8 mouse cellular contexts compared by ENCODE assay signal in the genomic region with DNA sequence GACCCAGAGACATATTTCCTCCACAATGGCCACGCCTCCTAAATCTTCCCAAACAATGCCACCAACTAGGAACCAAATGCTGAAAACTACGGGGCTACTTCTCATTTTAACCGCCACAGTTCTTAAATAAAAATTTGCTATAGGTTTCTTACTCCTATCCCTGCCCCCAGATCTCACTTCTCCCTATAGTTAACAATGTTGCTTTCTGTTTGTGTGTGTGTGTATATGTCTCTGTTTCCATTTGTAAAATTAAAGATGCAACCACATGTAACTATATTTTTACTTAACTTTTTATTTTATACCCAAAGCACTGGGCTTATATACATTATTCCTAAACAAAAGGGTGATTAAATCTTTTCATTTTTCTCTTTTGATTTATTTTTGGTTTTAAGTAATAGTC. TPM values are rescaled to one million over a fixed set of nuclear protein-coding genes. Genes with fewer than 3 reads are reported as not detected.
DNase-seq lines count a peak whose midpoint lies in the region; ATAC-seq lines count a peak whose summit lies in the region.

A gene (plus strand): TSS at position 301 of the 400 bp plus-strand sequence.

- DNase-seq in thymus, postnatal 0 days (ENCODE audit: low spot score) = no peak
- no peak for DNase-seq in thymus, postnatal 25 days
- no peak for DNase-seq in heart, postnatal 36 days
- no peak for DNase-seq in spleen, postnatal 14 days (ENCODE audit: low spot score in 2 of 2)
- DNase-seq in urinary bladder, postnatal 25 days (ENCODE audit: low spot score) = no peak

- no peak within 1 kb of the TSS for H3K4me2 ChIP-seq in forebrain, embryonic 12.5 days
- no peak within 1 kb of the TSS for H3K4me2 ChIP-seq in limb, embryonic 13.5 days (replicated peaks)
- H3K4me2 ChIP-seq in stomach, embryonic 14.5 days (replicated peaks; ENCODE audit: low read depth, low read length) = no peak within 1 kb of the TSS

- H3K9ac ChIP-seq in forebrain, embryonic 12.5 days = no peak within 1 kb of the TSS
- H3K9ac ChIP-seq in limb, embryonic 13.5 days = no peak within 1 kb of the TSS
- no peak within 1 kb of the TSS for H3K9ac ChIP-seq in stomach, embryonic 14.5 days (replicated peaks; ENCODE audit: low read depth, low read length)

- no peak within 1 kb of the TSS for H3K27ac ChIP-seq in forebrain, embryonic 12.5 days
- no peak within 1 kb of the TSS for H3K27ac ChIP-seq in limb, embryonic 13.5 days
- no peak within 1 kb of the TSS for H3K27ac ChIP-seq in stomach, embryonic 14.5 days (ENCODE audit: low read length)

- no peaks in the 10 kb centered on the region for H3K36me3 ChIP-seq in forebrain, embryonic 12.5 days (replicated peaks)
- H3K36me3 ChIP-seq in limb, embryonic 13.5 days = 0 out of 2 replicates have a peak, but pooled peaks cover 3% of the 10 kb centered on the region
- H3K36me3 ChIP-seq in stomach, embryonic 14.5 days (ENCODE audit: control insufficient read depth, insufficient read depth, low read length) = no peaks in the 10 kb centered on the region

- H3K4me3 ChIP-seq in forebrain, embryonic 12.5 days (replicated peaks) = no peak within 1 kb of the TSS
- H3K4me3 ChIP-seq in limb, embryonic 13.5 days = no peak within 1 kb of the TSS
- H3K4me3 ChIP-seq in stomach, embryonic 14.5 days (ENCODE audit: low read depth, low read length) = no peak within 1 kb of the TSS

- H3K27me3 ChIP-seq in forebrain, embryonic 12.5 days = no peaks in the 10 kb centered on the region
- H3K27me3 ChIP-seq in limb, embryonic 13.5 days = no peaks in the 10 kb centered on the region
- no peaks in the 10 kb centered on the region for H3K27me3 ChIP-seq in stomach, embryonic 14.5 days (ENCODE audit: control insufficient read depth, insufficient read depth, low read length)

- intact Hi-C loops in heart, postnatal 36 days (cut with DNase I) = no loop called here

- ATAC-seq in forebrain, embryonic 12.5 days (ENCODE audit: low FRiP score) = no peak
- ATAC-seq in limb, embryonic 13.5 days (ENCODE audit: low FRiP score, low read depth) = no peak
- ATAC-seq in stomach, embryonic 14.5 days (ENCODE audit: insufficient number of reproducible peaks, insufficient read depth, low FRiP score, low read depth) = no peak

- 91% methylated on average over 3 of the region's 3 CpGs for WGBS in forebrain, embryonic 12.5 days
- WGBS in limb, embryonic 13.5 days = 86% methylated on average over 3 of the region's 3 CpGs
- whole genome bisulfite sequencing in stomach, embryonic 14.5 days = 87% methylated on average over 3 of the region's 3 CpGs

- H3K9me3 ChIP-seq in forebrain, embryonic 12.5 days = no peaks in the 10 kb centered on the region
- no peaks in the 10 kb centered on the region for H3K9me3 ChIP-seq in limb, embryonic 13.5 days
- H3K9me3 ChIP-seq in stomach, embryonic 14.5 days (ENCODE audit: control insufficient read depth, low read depth, low read length) = no peaks in the 10 kb centered on the region

- H3K4me1 ChIP-seq in forebrain, embryonic 12.5 days = peaks cover 14% of the 10 kb centered on the region
- H3K4me1 ChIP-seq in limb, embryonic 13.5 days = peaks cover 21% of the 10 kb centered on the region
- no peaks in the 10 kb centered on the region; the same call in 1 of the 2 replicates for H3K4me1 ChIP-seq in stomach, embryonic 14.5 days (ENCODE audit: control insufficient read depth, insufficient read depth, low read length)

RNA-seq across cellular contexts. Expression of the gene that starts here (rescaled TPM):
- 117 and 123 TPM in 2 replicates for polyA plus RNA-seq in thymus, postnatal 0 days (2015; fragmentation: Nextera tagmentation; extraction: Ambion mirVana)
- 174 and 179 TPM in 2 replicates for polyA plus RNA-seq in forebrain, embryonic 12.5 days (2016; fragmentation: Nextera tagmentation; extraction: Ambion mirVana)
- total RNA-seq in heart, postnatal 36 days (2021) = 10 to 100 TPM; 76.2 to 77.3 TPM
- 165 and 170 TPM in 2 replicates for polyA plus RNA-seq in limb, embryonic 13.5 days (2015; fragmentation: Nextera tagmentation; extraction: Ambion mirVana)
- 166 and 171 TPM in 2 replicates for polyA plus RNA-seq in stomach, embryonic 14.5 days (2014; fragmentation: Nextera tagmentation; extraction: Ambion mirVana)
